In genomic region chr13:94565176-94565575, GRCm38 (mm10) we compare ENCODE assay signal across 22 mouse cellular contexts.
DNase-seq lines count a peak whose midpoint lies in the region; ATAC-seq lines count a peak whose summit lies in the region.
"Had no signal": no experiment of that assay in that cellular context is flagged by ENCODE, and none has a peak within 500 bp of the region (broad histone marks: within the 10 kb centered on the region; RNA-seq: fewer than 3 reads in every experiment).

No protein-coding gene starts in this region.

- H3K27me3 ChIP-seq in forebrain, embryonic 12.5 days = peaks cover 47% of the 10 kb centered on the region
- peaks cover 98% of the 10 kb centered on the region for H3K27me3 ChIP-seq in forebrain, embryonic 10.5 days (ENCODE audit: poor library complexity, severe bottlenecking)
- H3K27me3 ChIP-seq in neural tube, embryonic 13.5 days = peaks cover 91% of the 10 kb centered on the region
- peaks cover 30% of the 10 kb centered on the region for H3K27me3 ChIP-seq in forebrain, embryonic 13.5 days
- peaks cover 4% of the 10 kb centered on the region; the same call in 1 of the 2 replicates for H3K27me3 ChIP-seq in forebrain, embryonic 15.5 days
- H3K27me3 ChIP-seq in liver, embryonic 11.5 days (replicated peaks; ENCODE audit: control insufficient read depth, insufficient read depth, low read length) = no peaks in the 10 kb centered on the region
- H3K27me3 ChIP-seq: CH12.LX; heart, embryonic 13.5 days; Patski had no signal

- DNase-seq in forebrain, embryonic 10.5 days (ENCODE audit: extremely low spot score, low spot score) = no peak
- DNase-seq in neural tube, embryonic 10.5 days (ENCODE audit: extremely low spot score, low spot score) = no peak
- no peak for DNase-seq in liver, embryonic 11.5 days (ENCODE audit: low spot score)
- DNase-seq: adrenal gland, postnatal 10 days; adrenal gland, postnatal 36 days; B cell, adult 2 months; cerebellum, adult 18-20 months; cerebellum, adult 9-10 months; cerebellum, postnatal 14 days; gastrocnemius, postnatal 25 days had no signal

- H3K4me2 ChIP-seq in forebrain, embryonic 12.5 days = no peak overlapping the region
- H3K4me2 ChIP-seq in neural tube, embryonic 13.5 days = no peak overlapping the region
- H3K4me2 ChIP-seq in forebrain, embryonic 13.5 days = no peak overlapping the region
- no peak overlapping the region for H3K4me2 ChIP-seq in forebrain, embryonic 15.5 days (replicated peaks)
- H3K4me2 ChIP-seq in liver, embryonic 11.5 days = no peak overlapping the region
- H3K4me2 ChIP-seq: heart, embryonic 13.5 days; hindbrain, embryonic 12.5 days; hindbrain, embryonic 15.5 days had no signal

- H3K9ac ChIP-seq in forebrain, embryonic 12.5 days = no peak overlapping the region
- no peak overlapping the region for H3K9ac ChIP-seq in neural tube, embryonic 13.5 days
- 0 out of 2 replicates have a peak overlapping the region, but pooled peaks have one; percentile 34 for H3K9ac ChIP-seq in forebrain, embryonic 13.5 days
- no peak overlapping the region for H3K9ac ChIP-seq in forebrain, embryonic 15.5 days (replicated peaks)
- H3K9ac ChIP-seq in liver, embryonic 11.5 days (ENCODE audit: low read depth, low read length) = no peak overlapping the region
- H3K9ac ChIP-seq: heart, embryonic 13.5 days; hindbrain, embryonic 12.5 days; hindbrain, embryonic 15.5 days had no signal

- H3K4me1 ChIP-seq in forebrain, embryonic 12.5 days = peaks cover 48% of the 10 kb centered on the region
- peaks cover 61% of the 10 kb centered on the region for H3K4me1 ChIP-seq in forebrain, embryonic 10.5 days
- H3K4me1 ChIP-seq in neural tube, embryonic 13.5 days (replicated peaks) = peaks cover 29% of the 10 kb centered on the region
- H3K4me1 ChIP-seq in forebrain, embryonic 13.5 days = peaks cover 53% of the 10 kb centered on the region
- peaks cover 36% of the 10 kb centered on the region for H3K4me1 ChIP-seq in forebrain, embryonic 15.5 days
- no peaks in the 10 kb centered on the region; the same call in 1 of the 2 replicates for H3K4me1 ChIP-seq in liver, embryonic 11.5 days (replicated peaks; ENCODE audit: control insufficient read depth, insufficient read depth, low read length)

- ATAC-seq in forebrain, embryonic 12.5 days (ENCODE audit: low FRiP score) = no peak
- ATAC-seq in neural tube, embryonic 13.5 days (ENCODE audit: low read depth) = 0 out of 2 replicates have a peak, but pooled peaks have one; percentile 21
- no peak for ATAC-seq in forebrain, embryonic 13.5 days
- ATAC-seq in forebrain, embryonic 15.5 days (replicated peaks) = no peak
- no peak for ATAC-seq in liver, embryonic 11.5 days (replicated peaks; ENCODE audit: low FRiP score)
- ATAC-seq: Patski had no signal

- no peaks in the 10 kb centered on the region for H3K36me3 ChIP-seq in forebrain, embryonic 12.5 days (replicated peaks)
- H3K36me3 ChIP-seq in forebrain, embryonic 10.5 days (replicated peaks) = peaks cover 15% of the 10 kb centered on the region
- 0 out of 2 replicates have a peak, but pooled peaks cover 4% of the 10 kb centered on the region for H3K36me3 ChIP-seq in neural tube, embryonic 13.5 days
- peaks cover 3% of the 10 kb centered on the region; the same call in 1 of the 2 replicates for H3K36me3 ChIP-seq in forebrain, embryonic 13.5 days (ENCODE audit: poor library complexity, severe bottlenecking)
- no peaks in the 10 kb centered on the region for H3K36me3 ChIP-seq in forebrain, embryonic 15.5 days
- H3K36me3 ChIP-seq in liver, embryonic 11.5 days (ENCODE audit: control insufficient read depth, insufficient read depth, low read length) = peaks cover 5% of the 10 kb centered on the region; the same call in 1 of the 2 replicates
- H3K36me3 ChIP-seq: hindbrain, embryonic 15.5 days had no signal

- no peaks in the 10 kb centered on the region for H3K9me3 ChIP-seq in forebrain, embryonic 12.5 days
- no peaks in the 10 kb centered on the region for H3K9me3 ChIP-seq in forebrain, embryonic 10.5 days
- no peaks in the 10 kb centered on the region for H3K9me3 ChIP-seq in neural tube, embryonic 13.5 days
- no peaks in the 10 kb centered on the region for H3K9me3 ChIP-seq in forebrain, embryonic 13.5 days (replicated peaks)
- H3K9me3 ChIP-seq in forebrain, embryonic 15.5 days = no peaks in the 10 kb centered on the region
- H3K9me3 ChIP-seq in liver, embryonic 11.5 days (ENCODE audit: control insufficient read depth, low read length) = no peaks in the 10 kb centered on the region
- H3K9me3 ChIP-seq: G1E; heart, embryonic 10.5 days; heart, embryonic 13.5 days; hindbrain, embryonic 12.5 days; hindbrain, embryonic 15.5 days had no signal

- H3K4me3 ChIP-seq in forebrain, embryonic 12.5 days (replicated peaks) = no peak overlapping the region
- H3K4me3 ChIP-seq in forebrain, embryonic 10.5 days = no peak overlapping the region
- no peak overlapping the region for H3K4me3 ChIP-seq in neural tube, embryonic 13.5 days
- no peak overlapping the region for H3K4me3 ChIP-seq in forebrain, embryonic 13.5 days
- no peak overlapping the region for H3K4me3 ChIP-seq in forebrain, embryonic 15.5 days
- H3K4me3 ChIP-seq in liver, embryonic 11.5 days (ENCODE audit: low read depth, low read length) = no peak overlapping the region
- H3K4me3 ChIP-seq: heart, adult 2 months; heart, embryonic 10.5 days; heart, embryonic 13.5 days; hindbrain, embryonic 12.5 days; hindbrain, embryonic 15.5 days had no signal

- 53% methylated on average over 14 of the region's 14 CpGs for WGBS in forebrain, embryonic 12.5 days
- WGBS in forebrain, embryonic 10.5 days = 71% methylated on average over 14 of the region's 14 CpGs
- 79% methylated on average over 14 of the region's 14 CpGs for WGBS in neural tube, embryonic 13.5 days
- WGBS in forebrain, embryonic 13.5 days = 53% methylated on average over 14 of the region's 14 CpGs
- WGBS in forebrain, embryonic 15.5 days = 52% methylated on average over 14 of the region's 14 CpGs
- WGBS in liver, embryonic 11.5 days = 94% methylated on average over 14 of the region's 14 CpGs

- peak overlapping the region; percentile 56 for H3K27ac ChIP-seq in forebrain, embryonic 12.5 days
- no peak overlapping the region for H3K27ac ChIP-seq in forebrain, embryonic 10.5 days
- H3K27ac ChIP-seq in neural tube, embryonic 13.5 days (replicated peaks) = peak overlapping the region; percentile 30; the same call in 1 of the 2 replicates
- H3K27ac ChIP-seq in forebrain, embryonic 13.5 days = peak overlapping the region; percentile 25; the same call in 1 of the 2 replicates
- H3K27ac ChIP-seq in forebrain, embryonic 15.5 days (replicated peaks) = peak overlapping the region; percentile 25
- no peak overlapping the region for H3K27ac ChIP-seq in liver, embryonic 11.5 days (ENCODE audit: low read depth, low read length)
- H3K27ac ChIP-seq: heart, adult 2 months; heart, embryonic 10.5 days; heart, embryonic 13.5 days; hindbrain, embryonic 15.5 days had no signal

Comparison
In these comparisons a context has a peak if more than half of its experiments do, and no peak if none do; other contexts are left out.
1. H3K27ac ChIP-seq: peak in forebrain, embryonic 12.5 days (single experiment), neural tube, embryonic 13.5 days (single experiment), forebrain, embryonic 13.5 days (single experiment) and forebrain, embryonic 15.5 days (single experiment); none in forebrain, embryonic 10.5 days (single experiment) and liver, embryonic 11.5 days (single experiment).